19 mouse cellular contexts compared by ENCODE assay signal in genomic region chr5:113344635-113345386, GRCm38 (mm10). TPM values are rescaled to one million over a fixed set of nuclear protein-coding genes. Genes with fewer than 3 reads are reported as not detected.
A peak's percentile ranks its signal among the peaks of the same experiment; 100 is the strongest.
DNase-seq lines count a peak whose midpoint lies in the region; ATAC-seq and TF ChIP-seq lines count a peak whose summit lies in the region.
"Had no signal": no experiment of that assay in that cellular context is flagged by ENCODE, and none has a peak within 500 bp of the region (broad histone marks: within the 10 kb centered on the region; RNA-seq: fewer than 3 reads in every experiment).

No protein-coding gene starts in this region.

- DNase-seq in midbrain, embryonic 11.5 days (ENCODE audit: low spot score, missing footprints) = peak; percentile 90
- no peak for DNase-seq in midbrain, postnatal 0 days (ENCODE audit: low spot score)
- DNase-seq in ES-E14 (ENCODE audit: low read depth, low spot score) = peak; percentile 79
- DNase-seq in brain, adult 2 months (ENCODE audit: low read depth, low spot score) = peak; percentile 60
- no peak for DNase-seq in midbrain, embryonic 14.5 days
- no peak for DNase-seq in adrenal gland, postnatal 14 days
- no peak for DNase-seq in lung, postnatal 36 days
- DNase-seq: cerebellum, adult 9-10 months; heart, adult 11 months; layer of hippocampus, postnatal 36 days had no signal

- WGBS in midbrain, embryonic 11.5 days = 33% methylated on average over 16 of the region's 16 CpGs
- WGBS in midbrain, postnatal 0 days = 33% methylated on average over 16 of the region's 16 CpGs
- 29% methylated on average over 16 of the region's 16 CpGs for WGBS in midbrain, embryonic 14.5 days

- no peaks in the 10 kb centered on the region for H3K36me3 ChIP-seq in midbrain, embryonic 11.5 days (ENCODE audit: control insufficient read depth, insufficient read depth, low read length)
- H3K36me3 ChIP-seq in midbrain, postnatal 0 days (ENCODE audit: insufficient read depth, low read length) = no peaks in the 10 kb centered on the region
- H3K36me3 ChIP-seq in ES-E14 (ENCODE audit: control insufficient read depth, insufficient read depth, low read length, poor library complexity, severe bottlenecking) = no peaks in the 10 kb centered on the region
- no peaks in the 10 kb centered on the region for H3K36me3 ChIP-seq in midbrain, embryonic 14.5 days (ENCODE audit: control insufficient read depth, insufficient read depth, low read length)
- H3K36me3 ChIP-seq: G1E; intestine, embryonic 15.5 days; liver, embryonic 12.5 days had no signal

- no peak overlapping the region for H3K4me3 ChIP-seq in midbrain, embryonic 11.5 days (ENCODE audit: low read depth, low read length)
- H3K4me3 ChIP-seq in midbrain, postnatal 0 days (ENCODE audit: low read depth, low read length) = no peak overlapping the region
- H3K4me3 ChIP-seq in ES-E14 (ENCODE audit: insufficient read depth in 1 of 2, low read depth in 1 of 2, low read length in 2 of 2, poor library complexity in 1 of 2, severe bottlenecking in 1 of 2) = peak overlapping the region; percentile 40 to 77
- H3K4me3 ChIP-seq in midbrain, embryonic 14.5 days (replicated peaks; ENCODE audit: low read depth, low read length) = no peak overlapping the region
- H3K4me3 ChIP-seq: intestine, embryonic 15.5 days; liver, embryonic 12.5 days had no signal

- ATAC-seq in midbrain, embryonic 11.5 days (ENCODE audit: low FRiP score) = no peak
- ATAC-seq in midbrain, postnatal 0 days (ENCODE audit: low FRiP score) = no peak
- no peak for ATAC-seq in midbrain, embryonic 14.5 days (ENCODE audit: low FRiP score, low TSS enrichment)
- ATAC-seq: intestine, embryonic 15.5 days; liver, embryonic 12.5 days; lung, postnatal 0 days had no signal

- H3K27me3 ChIP-seq in midbrain, embryonic 11.5 days (ENCODE audit: control insufficient read depth, insufficient read depth, low read length) = peaks cover 42% of the 10 kb centered on the region
- H3K27me3 ChIP-seq in midbrain, postnatal 0 days (ENCODE audit: insufficient read depth, low read length) = peaks cover 35% of the 10 kb centered on the region
- peaks cover 37% of the 10 kb centered on the region for H3K27me3 ChIP-seq in midbrain, embryonic 14.5 days (ENCODE audit: control insufficient read depth, insufficient read depth, low read length)

- no peaks in the 10 kb centered on the region for H3K9me3 ChIP-seq in midbrain, embryonic 11.5 days (ENCODE audit: control insufficient read depth, low read length)
- H3K9me3 ChIP-seq in midbrain, postnatal 0 days (ENCODE audit: low read length) = no peaks in the 10 kb centered on the region
- H3K9me3 ChIP-seq in ES-E14 (ENCODE audit: control insufficient read depth, insufficient read depth, low read depth, low read length) = no peaks in the 10 kb centered on the region
- no peaks in the 10 kb centered on the region for H3K9me3 ChIP-seq in midbrain, embryonic 14.5 days (ENCODE audit: control insufficient read depth, low read length)
- H3K9me3 ChIP-seq: intestine, embryonic 15.5 days; liver, embryonic 12.5 days had no signal

- TF ChIP-seq CTCF in midbrain, postnatal 0 days (IDR thresholded peaks at IDR 0.05) = no peak

- H3K4me1 ChIP-seq in midbrain, embryonic 11.5 days (ENCODE audit: control insufficient read depth, insufficient read depth, low read length) = peaks cover 17% of the 10 kb centered on the region
- 0 out of 2 replicates have a peak, but pooled peaks cover 2% of the 10 kb centered on the region for H3K4me1 ChIP-seq in midbrain, postnatal 0 days (ENCODE audit: insufficient read depth, low read length)
- peaks cover 7 to 37% of the 10 kb centered on the region in 2 experiments; a peak in 3 of 4 replicates for H3K4me1 ChIP-seq in ES-E14 (ENCODE audit: control insufficient read depth in 2 of 2, insufficient read depth in 2 of 2, low read length in 2 of 2, poor library complexity in 1 of 2)
- peaks cover 10% of the 10 kb centered on the region; the same call in 1 of the 2 replicates for H3K4me1 ChIP-seq in midbrain, embryonic 14.5 days (ENCODE audit: control insufficient read depth, insufficient read depth, low read length)
- H3K4me1 ChIP-seq: intestine, embryonic 15.5 days; liver, embryonic 12.5 days had no signal

- in situ Hi-C loops in ES-E14 (cut with MboI; ENCODE audit: low sequenced_read_pairs in 2 of 2, unreplicated experiment in 2 of 2) = no loop called here

- H3K27ac ChIP-seq in midbrain, embryonic 11.5 days (ENCODE audit: low read depth, low read length) = no peak overlapping the region
- H3K27ac ChIP-seq in midbrain, postnatal 0 days (ENCODE audit: low read depth, low read length) = no peak overlapping the region
- peak overlapping the region; percentile 86 for H3K27ac ChIP-seq in ES-E14 (ENCODE audit: insufficient read depth, low read depth, low read length, poor library complexity, severe bottlenecking)
- no peak overlapping the region for H3K27ac ChIP-seq in midbrain, embryonic 14.5 days (replicated peaks; ENCODE audit: low read depth, low read length)
- H3K27ac ChIP-seq: intestine, embryonic 15.5 days; kidney, postnatal 0 days; liver, embryonic 12.5 days had no signal

- H3K4me2 ChIP-seq in midbrain, embryonic 11.5 days = peak overlapping the region; percentile 10; the same call in 1 of the 2 replicates
- H3K4me2 ChIP-seq in midbrain, postnatal 0 days (ENCODE audit: low read depth, low read length, poor library complexity, severe bottlenecking) = no peak overlapping the region
- peak overlapping the region; percentile 10; the same call in 1 of the 2 replicates for H3K4me2 ChIP-seq in midbrain, embryonic 14.5 days (ENCODE audit: low read length)
- H3K4me2 ChIP-seq: intestine, embryonic 15.5 days; liver, embryonic 12.5 days had no signal

- no peak overlapping the region for H3K9ac ChIP-seq in midbrain, embryonic 11.5 days (ENCODE audit: low read length)
- H3K9ac ChIP-seq in midbrain, postnatal 0 days (replicated peaks; ENCODE audit: low read length, poor library complexity, severe bottlenecking) = no peak overlapping the region
- peak overlapping the region; percentile 58 for H3K9ac ChIP-seq in ES-E14 (ENCODE audit: insufficient read depth, low read depth, low read length, poor library complexity, severe bottlenecking)
- H3K9ac ChIP-seq in midbrain, embryonic 14.5 days (replicated peaks; ENCODE audit: low read length) = no peak overlapping the region
- H3K9ac ChIP-seq: intestine, embryonic 15.5 days; liver, embryonic 12.5 days had no signal

TF ChIP-seq in ES-E14, 5 proteins besides CTCF, POLR2A, EP300 and RAD21:
- TF ChIP-seq HCFC1 (IDR thresholded peaks at IDR 0.05; ENCODE audit: borderline replicate concordance, insufficient read depth, low read length) (no peak), ZNF384 (IDR thresholded peaks at IDR 0.05; ENCODE audit: low read depth, low read length) (no peak), MAFK (IDR thresholded peaks at IDR 0.05; ENCODE audit: insufficient read depth, low read depth, low read length) (no peak), CHD2 (IDR thresholded peaks at IDR 0.05; ENCODE audit: low read depth, low read length) (no peak), ZC3H11A (IDR thresholded peaks at IDR 0.05; ENCODE audit: borderline replicate concordance, low read depth, low read length) (no peak)
TF ChIP-seq in ES-E14: peak in this region for 0.

RNA-seq across cellular contexts. Expression of gene Aym1, which starts 12.3 kb away (rescaled TPM):
- polyA plus RNA-seq in midbrain, embryonic 11.5 days (2014; fragmentation: Nextera tagmentation; extraction: Ambion mirVana) = not detected in 2 replicates
- total RNA-seq in midbrain, postnatal 0 days (2014; rRNA removed) = not detected in 2 replicates
- polyA plus RNA-seq in midbrain, postnatal 0 days (2015; fragmentation: Nextera tagmentation; extraction: Ambion mirVana) = not detected in 2 replicates
- total RNA-seq in ES-E14 (2012; rRNA removed) = 1.3 TPM in 1 of 2 replicates, not detected in the other
- polyA plus RNA-seq in midbrain, embryonic 14.5 days (2014; fragmentation: Nextera tagmentation; extraction: Ambion mirVana) = not detected in 2 replicates
- total RNA-seq in adrenal gland, postnatal 14 days (2021) = not detected in 2 replicates
- total RNA-seq: G1E; layer of hippocampus, postnatal 36 days; monocyte, adult 5-6 weeks had no signal
- polyA plus RNA-seq: embryonic facial prominence, embryonic 11.5 days; G1E; heart, postnatal 0 days; intestine, embryonic 15.5 days; kidney, postnatal 0 days; liver, embryonic 12.5 days; lung, postnatal 0 days; spleen, adult 2 months had no signal

RNA-seq across cellular contexts. Expression of gene Sgsm1, which starts 34.2 kb away (rescaled TPM):
- polyA plus RNA-seq in midbrain, embryonic 11.5 days (2014; fragmentation: Nextera tagmentation; extraction: Ambion mirVana) = 10.8 TPM in 2 replicates
- 52.9 and 53.4 TPM in 2 replicates for total RNA-seq in midbrain, postnatal 0 days (2014; rRNA removed)
- polyA plus RNA-seq in midbrain, postnatal 0 days (2015; fragmentation: Nextera tagmentation; extraction: Ambion mirVana) = 19.8 and 27.3 TPM in 2 replicates
- 7.1 and 11.6 TPM in 2 replicates for total RNA-seq in ES-E14 (2012; rRNA removed)
- 15.2 and 15.6 TPM in 2 replicates for polyA plus RNA-seq in midbrain, embryonic 14.5 days (2014; fragmentation: Nextera tagmentation; extraction: Ambion mirVana)
- 8.8 and 10.4 TPM in 2 replicates for total RNA-seq in adrenal gland, postnatal 14 days (2021)
- total RNA-seq: monocyte, adult 5-6 weeks had no signal
- polyA plus RNA-seq: G1E had no signal

Comparison
In these comparisons a context has a peak if more than half of its experiments do, and no peak if none do; other contexts are left out.
1. DNase-seq: peak in midbrain, embryonic 11.5 days (single experiment), ES-E14 (single experiment) and brain, adult 2 months (single experiment); none in midbrain, postnatal 0 days (single experiment), midbrain, embryonic 14.5 days (single experiment), adrenal gland, postnatal 14 days (single experiment) and lung, postnatal 36 days (single experiment).
2. H3K4me3 ChIP-seq: peak in ES-E14 (2 of 2); none in midbrain, embryonic 11.5 days (single experiment), midbrain, postnatal 0 days (single experiment) and midbrain, embryonic 14.5 days (single experiment).